Mouse (Mus musculus) cerebellum, postnatal 10 days (tissue): ENCODE data around the gene Patz1.

Source experiments
- DNase-seq, 2 experiments: peaks; one replicate each; pipeline ENCODE4 v3.0.0; 2021; ENCODE audit warnings: mixed read lengths in 2 of 2

The Patz1 gene

DNA sequence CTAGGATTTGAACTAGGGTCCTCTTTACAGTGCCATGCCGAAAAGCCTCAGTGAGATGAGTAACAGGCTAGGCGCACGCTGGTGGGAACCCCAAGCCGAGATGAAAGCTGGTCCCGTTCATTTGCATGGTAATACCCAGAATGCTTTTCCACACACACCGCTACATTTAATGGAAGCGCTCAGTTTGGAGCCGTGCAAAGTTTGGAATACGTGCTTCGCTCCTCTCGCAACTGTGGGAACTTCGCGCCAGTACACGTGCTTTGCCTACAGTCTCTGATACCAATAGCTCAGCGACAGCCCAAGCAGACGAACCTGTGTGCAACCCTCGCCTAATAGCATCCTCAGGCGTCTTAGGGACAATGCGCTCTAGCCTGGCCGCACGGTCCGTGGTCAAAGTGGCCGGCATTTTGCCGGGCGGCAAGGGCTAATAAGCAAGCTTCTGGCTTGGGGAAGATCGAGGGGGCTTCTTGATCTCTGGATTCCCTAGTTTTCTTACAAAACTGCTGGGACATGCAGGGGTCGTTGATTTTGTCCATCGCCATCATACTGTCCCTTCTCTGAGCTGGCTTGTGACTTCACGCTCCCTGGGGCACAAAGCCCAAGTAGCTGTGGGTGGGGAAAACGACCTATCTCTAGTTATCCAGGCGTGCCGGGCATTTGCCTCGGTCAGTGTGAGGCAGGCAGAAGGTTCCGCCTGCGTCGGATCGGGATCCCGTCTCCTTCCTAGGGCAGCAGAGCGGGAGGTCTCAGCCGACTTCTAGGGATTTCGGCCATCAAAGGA is at the start of gene Patz1:
TSS of gene Patz1 (plus strand) at position 354 of the 781 bp plus-strand sequence.
- DNase-seq, result peak; percentile 82 to 84

DNA sequence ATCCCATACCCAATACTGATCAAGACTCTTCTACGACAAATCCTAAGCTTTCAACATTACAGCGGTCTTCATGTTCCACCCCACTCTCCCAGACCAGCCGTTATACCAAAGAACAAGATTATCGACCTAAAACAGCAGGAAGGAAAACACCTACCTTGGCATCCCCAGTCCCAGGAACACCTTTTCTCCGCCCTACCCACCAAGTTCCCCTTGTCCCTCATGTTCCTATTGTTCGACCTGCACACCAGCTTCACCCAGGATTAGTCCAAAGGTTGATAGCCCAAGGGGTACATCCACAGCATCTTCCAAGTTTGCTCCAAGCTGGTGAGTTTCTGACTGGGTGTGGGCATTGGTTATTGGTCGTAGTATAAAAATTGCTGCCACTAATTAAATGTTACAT is 46.3 kb upstream of the Patz1 start:
- no peak for DNase-seq

DNA sequence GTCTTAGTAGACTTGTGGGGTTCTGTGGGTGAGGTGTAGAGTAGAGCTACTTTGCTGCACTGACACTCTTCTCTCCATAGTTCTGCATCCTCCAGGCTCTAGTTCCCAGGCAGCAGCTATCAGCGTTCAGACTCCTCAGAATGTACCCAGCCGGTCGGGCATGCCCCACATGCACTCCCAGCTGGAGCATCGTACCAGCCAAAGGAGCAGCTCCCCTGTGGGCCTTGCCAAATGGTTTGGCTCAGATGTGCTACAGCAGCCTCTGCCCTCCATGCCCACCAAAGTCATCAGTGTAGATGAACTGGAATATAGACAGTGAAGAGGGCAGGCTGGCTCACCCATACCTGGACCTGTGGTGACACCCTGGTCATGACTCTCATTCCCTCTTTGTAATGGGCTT is 44.9 kb upstream of the Patz1 start:
- peak; percentile 58 to 76 for DNase-seq

DNA sequence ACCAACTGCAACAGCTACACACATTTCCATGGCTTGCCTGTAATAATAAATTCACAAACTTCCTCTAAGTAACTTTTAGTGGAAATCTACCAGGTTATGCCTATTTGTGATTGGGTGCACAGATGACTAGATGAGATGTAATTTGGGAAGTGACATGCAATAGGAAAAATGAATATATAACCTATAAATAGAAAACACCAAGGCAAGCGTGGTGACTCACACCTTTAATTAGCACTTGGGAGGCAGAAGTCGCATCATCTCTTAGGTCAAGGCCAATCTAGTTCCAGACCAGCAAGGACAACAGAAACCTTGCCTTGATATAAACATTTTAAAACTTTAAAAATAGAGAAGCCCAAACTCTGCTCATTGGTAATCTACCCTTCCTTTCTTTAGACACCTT is 41.3 kb upstream of the Patz1 start:
- no peak for DNase-seq

DNA sequence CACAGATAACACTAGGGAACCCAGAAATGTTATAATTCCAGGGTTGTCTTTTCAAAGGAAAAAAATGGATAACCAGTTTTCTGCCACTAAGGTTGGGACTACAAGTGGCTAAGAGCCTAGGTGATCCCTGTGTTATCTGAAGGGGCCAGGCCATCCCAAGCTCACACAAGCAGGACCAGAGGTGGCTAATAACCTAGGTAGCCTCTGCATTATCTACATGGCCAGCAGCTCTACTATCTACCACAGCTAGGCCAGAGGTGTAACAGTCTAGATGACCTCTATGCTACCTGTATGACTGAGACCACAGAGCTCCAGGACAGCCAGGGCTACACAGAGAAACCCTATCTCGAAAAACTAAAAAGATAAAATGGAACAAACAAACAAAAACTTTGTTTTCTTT is 29.1 kb upstream of the Patz1 start:
- no peak for DNase-seq

DNA sequence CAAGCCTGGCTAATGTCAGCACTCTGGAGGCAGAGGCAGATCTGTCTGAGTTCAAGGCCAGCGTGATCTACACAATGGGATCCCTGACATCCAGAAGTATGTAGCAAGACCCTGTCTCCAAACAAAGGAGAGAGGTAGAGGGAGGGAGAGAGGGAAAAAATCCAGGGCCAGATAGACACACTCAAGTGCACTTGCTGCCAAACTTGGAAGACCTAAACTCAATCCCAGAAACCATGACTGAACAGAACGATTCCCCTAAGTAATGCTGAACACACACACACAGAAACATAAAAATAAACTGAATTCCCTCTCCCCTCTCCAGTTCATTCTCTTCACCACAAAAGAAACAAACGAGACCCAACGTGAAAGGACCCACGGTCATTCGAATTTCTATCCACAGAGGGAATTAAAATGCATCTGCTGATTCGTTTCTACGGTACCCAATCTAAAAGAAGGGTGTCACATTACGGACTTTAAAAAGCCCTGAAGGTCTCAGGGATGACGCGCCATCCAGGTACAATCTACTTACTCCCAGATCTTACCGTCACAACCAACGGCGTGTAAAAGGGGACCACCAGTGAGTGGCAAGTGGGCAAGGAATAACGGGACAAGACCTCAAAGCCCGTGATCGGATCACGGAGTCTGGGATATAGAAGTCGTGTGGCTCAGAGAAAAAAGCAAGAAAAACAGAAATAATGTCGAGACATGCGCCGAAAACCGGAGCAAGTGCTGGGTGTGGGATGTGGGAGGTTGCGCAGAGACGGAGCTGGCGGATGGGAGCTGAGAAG is 23.2 kb upstream of the Patz1 start:
- no peak for DNase-seq

DNA sequence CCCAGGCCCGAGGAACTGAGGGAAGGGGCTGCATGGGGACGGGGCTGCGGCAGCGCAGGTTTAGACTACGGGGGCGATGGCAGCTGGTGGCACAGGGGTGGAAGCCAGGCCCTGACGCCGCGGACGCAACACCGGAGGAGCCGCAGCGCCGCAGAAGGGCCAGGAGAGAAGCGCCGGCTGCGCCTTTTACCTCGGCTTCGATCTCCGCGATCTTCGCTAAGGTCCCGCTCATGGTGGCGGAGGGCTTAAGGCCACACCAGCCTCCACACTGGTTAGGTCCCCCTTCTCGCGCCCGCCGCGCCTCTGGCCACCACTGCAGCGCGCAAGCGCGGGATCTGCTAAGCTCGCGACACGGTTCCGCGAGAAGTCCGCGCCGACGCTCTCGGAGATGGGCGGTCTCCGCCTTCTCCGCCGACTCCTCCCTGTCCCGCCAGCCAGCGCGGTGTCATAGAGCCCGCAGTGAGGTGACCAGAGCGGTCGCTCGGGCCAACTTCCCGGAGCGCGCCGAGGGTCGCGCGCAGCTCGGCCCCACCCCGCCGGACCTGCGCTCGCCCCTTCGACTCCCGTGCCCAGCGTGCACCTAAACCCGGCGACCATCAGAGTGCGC is 22.5 kb upstream of the Patz1 start, which contains the start of gene Drg1:
TSS of gene Drg1 (minus strand) at position 337 of the 607 bp plus-strand sequence.
- peak; percentile 97 to 99 for DNase-seq

DNA sequence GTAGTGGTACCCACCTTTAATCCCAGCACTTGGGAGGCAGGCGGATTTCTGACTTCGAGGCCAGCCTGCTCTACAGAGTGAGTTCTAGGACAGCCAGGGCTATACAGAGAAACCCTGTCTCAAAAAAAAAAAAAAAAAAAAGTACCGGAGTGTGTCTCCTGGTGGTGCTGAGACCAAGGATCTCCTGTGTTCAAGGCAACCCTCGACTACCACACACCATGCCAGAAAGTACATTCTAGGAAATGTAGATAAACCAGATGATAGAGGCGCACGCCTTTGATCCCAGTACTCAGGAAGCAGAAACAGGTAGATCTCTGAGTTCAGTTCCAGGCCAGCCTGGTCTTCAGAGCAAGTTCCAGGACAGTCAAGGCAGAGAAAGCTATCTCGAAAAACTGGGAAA is 21.5 kb upstream of the Patz1 start:
- no peak for DNase-seq

DNA sequence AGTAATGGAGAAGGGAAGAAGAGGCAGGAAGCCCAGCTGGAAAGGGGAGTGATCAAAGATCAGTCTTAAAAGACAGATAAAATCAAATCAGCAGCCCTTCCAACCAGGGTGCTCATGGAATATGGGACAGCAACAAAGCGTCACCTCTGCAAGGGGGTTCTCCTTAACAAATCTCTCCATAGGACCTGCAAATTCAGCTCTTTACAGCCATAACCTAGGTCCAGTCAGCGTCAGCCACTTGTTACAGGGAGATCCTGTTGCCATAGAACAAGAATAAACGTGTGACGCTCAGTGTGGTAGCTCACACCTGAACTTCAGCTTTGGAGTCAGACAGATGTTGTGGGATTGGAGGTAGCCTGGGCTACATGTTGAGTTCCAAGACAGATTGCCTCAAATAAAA is 19.4 kb upstream of the Patz1 start:
- no peak for DNase-seq

DNA sequence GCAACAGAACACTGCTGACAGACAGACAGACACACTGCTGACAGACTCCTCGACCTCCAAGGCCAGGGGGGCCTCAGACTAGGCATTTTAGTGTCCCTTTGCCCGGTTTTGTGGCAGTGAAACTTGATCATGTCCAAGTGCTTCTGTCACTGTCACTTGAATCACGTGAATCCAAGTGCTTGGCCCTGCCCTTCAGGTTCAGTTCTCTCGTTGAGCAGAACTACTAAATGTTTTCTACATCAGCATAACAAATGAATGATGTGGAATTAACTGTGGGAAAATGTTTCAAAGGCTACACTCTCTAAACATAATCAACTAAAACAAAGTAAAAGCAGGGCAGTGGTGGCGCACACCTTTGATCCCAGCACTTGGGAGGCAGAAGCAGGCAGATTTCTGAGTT is 10.3 kb upstream of the Patz1 start:
- DNase-seq, result no peak

DNA sequence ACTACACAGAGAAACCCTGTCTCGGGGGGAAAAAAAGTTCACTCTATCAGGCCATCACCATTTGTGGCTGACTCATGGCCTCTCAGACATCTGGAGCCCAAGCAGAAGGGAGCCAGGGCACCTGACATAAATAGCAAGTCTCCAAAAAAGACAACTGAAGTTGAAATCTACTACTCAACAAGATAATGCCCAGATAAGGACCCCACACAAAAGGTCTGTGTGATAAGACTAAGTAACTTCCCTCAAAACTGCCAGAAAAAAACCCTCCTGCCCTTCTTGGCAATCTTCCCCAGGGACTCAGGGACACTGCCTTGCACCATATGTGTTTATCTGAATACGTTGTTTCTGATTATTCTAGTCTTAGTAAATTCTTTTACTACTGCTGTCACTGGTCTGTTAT is 8.9 kb upstream of the Patz1 start:
- DNase-seq, result no peak

DNA sequence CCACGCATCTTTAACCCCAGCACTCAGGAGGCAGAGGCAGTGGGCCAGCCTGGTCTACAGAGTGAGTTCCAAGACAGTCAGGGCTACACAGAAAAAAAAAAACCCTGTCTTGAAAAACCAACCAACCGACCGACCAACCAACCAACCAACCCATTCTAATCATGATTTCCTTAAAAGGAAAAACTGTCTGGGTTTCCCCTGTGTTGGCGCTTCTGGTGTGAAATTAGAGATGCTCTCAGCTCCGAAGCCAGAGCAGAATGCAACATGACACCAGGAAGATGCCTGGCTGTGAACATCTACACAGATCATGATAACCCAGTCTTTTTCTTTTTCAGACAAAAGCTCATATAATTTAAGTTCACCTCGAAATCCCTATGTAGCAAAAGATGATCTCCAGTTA is 5.8 kb upstream of the Patz1 start:
- no peak for DNase-seq

DNA sequence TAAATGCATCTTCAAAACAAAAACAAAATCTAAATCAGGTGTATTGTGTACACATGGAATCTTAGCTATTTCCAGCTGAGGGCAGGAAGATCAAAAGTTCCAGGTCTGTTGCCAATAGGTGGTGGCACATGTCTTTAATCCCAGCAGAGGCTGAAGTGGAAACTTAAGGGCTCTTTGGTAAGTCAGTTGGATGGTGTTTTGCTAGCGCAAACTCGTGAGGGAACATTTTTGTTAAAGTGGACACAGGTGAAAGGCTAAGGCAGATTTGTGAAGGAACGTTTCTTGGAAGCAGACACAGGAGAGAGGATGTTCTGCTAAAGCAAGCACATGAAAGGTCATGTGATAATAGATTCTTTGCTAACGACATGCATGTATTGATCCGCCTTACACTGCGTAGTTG is 5.0 kb upstream of the Patz1 start:
- DNase-seq, result no peak

DNA sequence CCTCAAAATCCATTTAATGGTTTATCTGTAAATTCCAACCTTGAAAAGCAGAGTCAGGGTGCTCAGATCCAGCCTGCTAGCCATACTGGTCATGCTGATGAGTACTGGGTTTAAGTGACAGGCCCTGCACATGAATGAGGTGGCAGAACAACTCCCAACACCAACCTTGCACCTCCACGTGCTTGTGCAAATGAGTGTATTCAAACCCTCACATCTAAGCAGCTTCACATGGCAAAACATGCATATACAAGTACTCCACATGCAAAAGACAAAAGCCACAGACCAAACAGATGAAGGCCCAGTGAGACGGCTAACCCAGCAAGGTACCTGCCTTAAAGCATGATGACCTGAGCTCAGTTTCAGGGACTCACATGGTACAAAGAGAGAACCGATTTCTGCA is 2.7 kb upstream of the Patz1 start:
- DNase-seq, result no peak

DNA sequence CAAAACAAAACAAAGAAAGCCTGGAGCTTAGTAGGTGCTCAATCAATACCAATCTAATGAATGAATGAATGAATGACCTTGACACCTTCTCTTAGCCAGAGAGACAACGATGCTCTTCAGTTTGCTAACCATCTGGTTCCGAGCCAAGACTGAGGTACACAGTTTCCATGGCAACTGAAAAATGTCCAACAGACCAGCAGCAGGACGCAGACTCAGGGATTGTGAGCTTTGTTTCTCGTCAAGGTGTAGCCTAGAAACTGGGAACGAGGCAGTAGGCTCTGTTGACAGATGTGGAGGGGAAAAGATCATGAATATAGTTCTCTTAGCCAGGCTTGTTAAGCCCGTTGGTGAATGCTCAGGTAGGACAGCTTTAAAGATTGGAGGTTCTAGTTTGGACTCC is 1.5 kb upstream of the Patz1 start:
- DNase-seq, result peak; percentile 85 to 92

DNA sequence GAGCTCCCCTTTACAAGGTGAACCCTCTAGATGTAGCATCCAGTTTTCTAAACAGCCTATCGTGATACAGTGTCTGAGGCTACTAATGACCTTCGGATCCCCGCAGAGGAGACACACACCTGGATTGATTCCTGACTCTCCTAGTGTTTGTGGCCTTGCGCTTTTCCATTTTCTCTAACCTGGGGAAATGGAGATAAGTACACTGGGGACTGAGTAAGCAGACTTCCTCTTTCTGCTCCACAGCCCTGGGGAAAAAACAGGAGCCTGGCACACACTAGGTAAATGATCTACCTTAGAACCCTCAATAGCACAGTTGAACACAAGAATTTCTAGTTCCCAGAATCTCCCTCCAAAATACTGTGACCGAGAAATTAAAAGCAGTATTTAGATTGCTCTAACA is 753 bp upstream of the Patz1 start:
- DNase-seq, result no peak

DNA sequence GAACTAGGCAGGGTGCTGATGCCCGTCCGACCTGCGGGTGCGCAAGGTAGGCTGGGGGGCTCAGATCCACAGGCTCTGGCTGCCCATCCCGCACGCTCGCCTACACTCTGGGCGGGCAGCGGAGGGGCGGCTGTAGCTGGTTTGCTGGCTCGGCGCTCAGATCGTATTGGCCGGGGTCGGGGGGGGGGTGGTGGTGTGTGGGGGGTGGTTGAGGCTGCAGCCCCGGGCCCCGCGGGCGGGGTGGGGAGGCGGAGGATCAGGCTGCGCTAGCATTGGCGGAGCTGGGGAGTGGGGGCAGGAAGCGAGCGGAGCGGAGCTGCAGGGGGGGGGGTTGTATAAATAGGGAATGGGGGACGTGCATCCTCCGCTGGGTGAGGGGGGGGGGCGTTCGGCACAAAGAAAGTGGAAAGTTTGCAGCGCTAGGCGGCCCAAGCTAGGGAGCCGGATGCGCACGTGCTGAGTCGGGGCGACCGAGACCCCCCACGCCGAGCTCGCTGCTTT is 678 bp downstream of the Patz1 start:
- peak; percentile 95 to 97 for DNase-seq

DNA sequence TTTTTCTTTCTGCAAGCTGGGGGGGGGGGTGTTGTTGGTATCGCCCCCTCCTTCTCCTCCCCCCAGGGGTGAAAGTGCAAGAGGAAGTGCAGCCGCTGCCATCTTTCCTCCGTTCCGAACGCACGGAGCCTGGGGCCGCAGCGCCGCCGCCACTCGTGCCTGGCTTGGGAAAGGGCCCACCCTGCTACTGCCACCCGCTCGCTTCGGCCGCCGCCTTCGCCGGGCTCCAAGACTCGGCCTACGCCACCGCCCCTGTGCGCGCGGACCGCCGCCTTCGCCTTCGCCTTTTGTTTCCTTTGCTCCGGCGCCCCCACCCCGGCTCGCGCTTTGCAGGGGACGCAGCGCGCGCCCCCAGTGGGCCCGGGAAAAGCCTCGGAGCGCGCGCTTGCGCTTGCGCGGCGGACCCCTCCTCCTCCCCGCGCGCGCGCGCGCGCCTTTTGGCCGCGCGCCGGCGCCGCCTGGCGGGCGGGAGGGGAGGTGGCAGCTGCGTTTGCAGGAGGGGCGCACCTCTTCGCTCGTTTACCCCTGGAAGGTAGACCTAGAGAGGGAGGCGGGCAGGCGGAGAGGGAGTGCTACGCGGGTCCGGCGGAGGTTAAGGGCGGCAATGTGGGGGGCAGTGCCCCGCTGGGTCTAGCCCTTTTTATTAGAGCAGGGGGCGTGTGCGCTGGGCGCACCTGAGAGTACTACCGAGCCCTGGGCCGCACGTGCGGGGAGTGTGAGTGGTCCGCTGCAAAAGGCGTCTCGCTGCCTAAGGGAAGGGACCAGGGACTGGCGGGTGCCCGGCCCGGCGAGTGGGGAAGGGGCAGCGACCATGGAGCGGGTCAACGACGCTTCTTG is 1.3 kb downstream of the Patz1 start:
- DNase-seq, result peak; percentile 93 to 95

DNA sequence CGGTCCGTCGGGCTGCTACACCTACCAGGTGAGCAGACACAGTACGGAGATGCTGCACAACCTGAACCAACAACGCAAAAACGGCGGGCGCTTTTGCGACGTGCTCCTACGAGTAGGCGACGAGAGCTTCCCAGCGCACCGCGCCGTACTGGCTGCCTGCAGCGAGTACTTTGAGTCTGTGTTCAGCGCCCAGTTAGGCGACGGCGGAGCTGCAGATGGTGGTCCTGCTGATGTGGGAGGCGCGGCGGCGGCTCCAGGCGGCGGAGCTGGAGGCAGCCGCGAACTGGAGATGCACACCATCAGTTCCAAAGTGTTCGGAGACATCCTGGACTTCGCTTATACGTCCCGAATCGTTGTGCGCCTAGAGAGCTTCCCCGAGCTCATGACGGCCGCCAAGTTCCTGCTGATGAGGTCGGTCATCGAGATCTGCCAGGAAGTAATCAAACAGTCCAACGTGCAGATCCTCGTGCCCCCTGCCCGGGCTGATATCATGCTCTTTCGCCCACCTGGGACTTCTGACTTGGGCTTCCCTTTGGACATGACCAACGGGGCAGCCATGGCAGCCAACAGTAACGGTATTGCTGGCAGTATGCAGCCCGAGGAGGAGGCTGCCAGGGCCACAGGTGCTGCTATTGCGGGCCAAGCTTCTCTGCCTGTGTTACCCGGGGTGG is 2.1 kb downstream of the Patz1 start:
- DNase-seq, result peak; percentile 74 to 85

DNA sequence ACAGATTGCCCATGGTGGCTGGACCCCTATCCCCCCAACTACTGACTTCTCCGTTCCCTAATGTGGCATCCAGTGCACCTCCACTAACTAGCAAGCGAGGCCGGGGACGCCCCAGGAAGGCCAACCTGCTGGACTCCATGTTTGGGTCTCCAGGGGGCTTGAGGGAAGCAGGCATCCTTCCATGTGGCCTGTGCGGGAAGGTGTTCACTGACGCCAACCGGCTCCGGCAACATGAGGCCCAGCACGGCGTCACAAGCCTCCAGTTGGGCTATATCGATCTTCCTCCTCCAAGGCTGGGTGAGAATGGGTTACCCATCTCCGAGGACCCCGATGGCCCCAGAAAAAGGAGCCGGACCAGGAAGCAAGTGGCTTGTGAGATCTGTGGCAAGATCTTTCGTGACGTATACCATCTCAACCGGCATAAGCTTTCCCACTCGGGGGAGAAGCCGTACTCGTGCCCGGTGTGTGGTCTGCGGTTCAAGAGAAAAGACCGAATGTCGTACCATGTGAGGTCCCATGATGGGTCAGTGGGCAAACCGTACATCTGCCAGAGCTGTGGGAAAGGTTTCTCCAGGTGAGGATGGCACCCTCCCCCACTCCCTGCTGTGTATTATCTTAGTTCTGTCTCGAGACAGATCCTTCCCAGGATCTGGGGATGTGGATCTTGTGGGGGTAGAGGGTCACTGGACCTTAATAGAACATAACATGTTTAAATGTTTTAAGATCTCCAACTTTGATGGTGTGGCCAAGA is 2.8 kb downstream of the Patz1 start:
- DNase-seq, result peak; percentile 38 to 39

DNA sequence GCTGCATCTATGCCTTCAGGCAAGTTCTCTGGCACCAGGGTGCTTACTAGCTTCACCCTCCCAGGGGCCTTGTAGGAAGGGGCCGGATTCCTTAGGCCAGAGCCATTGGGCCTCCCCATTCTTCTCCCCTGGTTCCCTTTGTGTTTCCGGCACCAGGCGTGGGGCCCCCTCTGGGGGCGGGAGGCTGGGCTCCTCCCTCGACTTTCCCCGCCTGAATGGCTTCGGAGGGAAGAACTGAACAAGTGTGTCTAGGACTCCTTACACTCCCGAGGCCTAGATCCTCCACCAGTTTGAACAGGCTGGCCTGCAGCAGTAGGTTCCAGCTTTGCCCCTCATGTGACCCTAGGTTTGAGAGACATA is 3.4 kb downstream of the Patz1 start:
- DNase-seq, result peak; percentile 49 to 52
